Mouse (Mus musculus): ENCODE data around the gene Asxl2. TPM values are rescaled to one million over a fixed set of nuclear protein-coding genes. Genes with fewer than 3 reads are reported as not detected.

Gene Asxl2
- polyA plus RNA-seq, 2 experiments, result 6.7 to 7.2 TPM

- no peak overlapping the region for H3K9ac ChIP-seq (replicated peaks)
- no peaks in the 10 kb centered on the region for H3K9me3 ChIP-seq (ENCODE audit: control insufficient read depth, low read length)
- DNase-seq (ENCODE audit: low read depth in 3 of 3, low spot score in 3 of 3) (no peak), ATAC-seq (ENCODE audit: insufficient read depth) (no peak)
- no peaks in the 10 kb centered on the region for H3K27me3 ChIP-seq (ENCODE audit: control insufficient read depth, insufficient read depth, low read length)
- TF ChIP-seq EP300 (IDR thresholded peaks at IDR 0.05; ENCODE audit: low read depth) (no peak), CTCF (IDR thresholded peaks at IDR 0.05; ENCODE audit: low read depth) (peak; percentile 64)
- no peak overlapping the region for H3K27ac ChIP-seq
- peak overlapping the region in 1 of 2 experiments; percentile 40; a peak in 1 of 4 replicates for H3K4me3 ChIP-seq (ENCODE audit: insufficient read depth in 1 of 2, low read depth in 2 of 2, low read length in 2 of 2)
- no peaks in the 10 kb centered on the region for H3K4me1 ChIP-seq (replicated peaks; ENCODE audit: control insufficient read depth in 2 of 2, insufficient read depth in 2 of 2, low read length in 1 of 2)
- 12% methylated on average over 13 of the region's 13 CpGs for WGBS (ENCODE audit: insufficient replicate concordance)
- H3K36me3 ChIP-seq (replicated peaks; ENCODE audit: control insufficient read depth, insufficient read depth, low read depth), result no peaks in the 10 kb centered on the region
- H3K4me2 ChIP-seq (ENCODE audit: low read depth), result peak overlapping the region; percentile 11
These were observed 123.6 kb downstream of the Asxl2 start for GRCm38 (mm10) chr12:3550280-3550679.

Other genes with a start within 250 kb of the Asxl2 start
- 19.9 and 28.7 TPM in 2 replicates for gene Rab10, start 116.9 kb upstream of the Asxl2 start, polyA plus RNA-seq (2012; rRNA removed)
- gene Rab10, start 116.9 kb upstream of the Asxl2 start, polyA plus RNA-seq (2014; fragmentation: Nextera tagmentation; extraction: Ambion mirVana), result 42.1 and 47.1 TPM in 2 replicates
- 0.42 and 0.58 TPM in 2 replicates for gene Kif3c, start 61.7 kb upstream of the Asxl2 start, polyA plus RNA-seq (2012; rRNA removed)
- gene Kif3c, start 61.7 kb upstream of the Asxl2 start, polyA plus RNA-seq (2014; fragmentation: Nextera tagmentation; extraction: Ambion mirVana), result 0.58 and 0.61 TPM in 2 replicates
- gene Dtnb, start 145.5 kb downstream of the Asxl2 start, polyA plus RNA-seq (2012; rRNA removed), result 13.5 and 16.4 TPM in 2 replicates
- gene Dtnb, start 145.5 kb downstream of the Asxl2 start, polyA plus RNA-seq (2014; fragmentation: Nextera tagmentation; extraction: Ambion mirVana), result 17.0 and 23.5 TPM in 2 replicates